Mouse (Mus musculus) limb, embryonic 11.5 days (tissue): Measurements from ENCODE around the gene Olfr1277. TPM values are rescaled to one million over a fixed set of nuclear protein-coding genes. Genes with fewer than 3 reads are reported as not detected.

Source experiments
- polyA plus RNA-seq: library from polyadenylated mRNA; unstranded; fragments of >200 nt; fragmentation: Nextera tagmentation; extraction: Ambion mirVana; gene quantifications from 2 replicates; pipeline ENCODE4 v1.2.1, GENCODE M21; 2014

The Olfr1277 gene
- polyA plus RNA-seq, 1 experiment from 2014 or later = not detected

Other genes with a start within 250 kb of the Olfr1277 start
- not detected in 2 replicates for gene Gm13941, start 168.1 kb downstream of the Olfr1277 start, polyA plus RNA-seq
- not detected in 2 replicates for gene Gm15130, start 121.2 kb downstream of the Olfr1277 start, polyA plus RNA-seq
- gene 4930430A15Rik, start 44.5 kb downstream of the Olfr1277 start, polyA plus RNA-seq = not detected in 2 replicates
- gene Olfr1275, start 38.8 kb downstream of the Olfr1277 start, polyA plus RNA-seq = not detected in 2 replicates
- not detected in 2 replicates for gene Olfr1276, start 19.6 kb downstream of the Olfr1277 start, polyA plus RNA-seq
- gene Olfr1278, start 16.0 kb upstream of the Olfr1277 start, polyA plus RNA-seq = not detected in 2 replicates
- gene Olfr1279, start 26.5 kb upstream of the Olfr1277 start, polyA plus RNA-seq = not detected in 2 replicates
- not detected in 2 replicates for gene Olfr1280, start 39.9 kb upstream of the Olfr1277 start, polyA plus RNA-seq
- not detected in 2 replicates for gene Olfr1281, start 52.4 kb upstream of the Olfr1277 start, polyA plus RNA-seq
- gene Olfr1282, start 62.0 kb upstream of the Olfr1277 start, polyA plus RNA-seq = not detected in 2 replicates
- not detected in 2 replicates for gene Olfr1283, start 92.7 kb upstream of the Olfr1277 start, polyA plus RNA-seq
- gene Olfr1284, start 101.4 kb upstream of the Olfr1277 start, polyA plus RNA-seq = not detected in 2 replicates
- gene Olfr1286, start 149.0 kb upstream of the Olfr1277 start, polyA plus RNA-seq = not detected in 2 replicates
- gene Olfr1287, start 175.0 kb upstream of the Olfr1277 start, polyA plus RNA-seq = not detected in 2 replicates
- not detected in 2 replicates for gene Olfr1288, start 200.0 kb upstream of the Olfr1277 start, polyA plus RNA-seq
- gene Olfr1289, start 206.7 kb upstream of the Olfr1277 start, polyA plus RNA-seq = not detected in 2 replicates
- not detected in 2 replicates for gene Olfr1290, start 219.7 kb upstream of the Olfr1277 start, polyA plus RNA-seq
- not detected in 2 replicates for gene Olfr1291-ps1, start 223.1 kb upstream of the Olfr1277 start, polyA plus RNA-seq